9 mouse cellular contexts compared by ENCODE assay signal in the genomic region with DNA sequence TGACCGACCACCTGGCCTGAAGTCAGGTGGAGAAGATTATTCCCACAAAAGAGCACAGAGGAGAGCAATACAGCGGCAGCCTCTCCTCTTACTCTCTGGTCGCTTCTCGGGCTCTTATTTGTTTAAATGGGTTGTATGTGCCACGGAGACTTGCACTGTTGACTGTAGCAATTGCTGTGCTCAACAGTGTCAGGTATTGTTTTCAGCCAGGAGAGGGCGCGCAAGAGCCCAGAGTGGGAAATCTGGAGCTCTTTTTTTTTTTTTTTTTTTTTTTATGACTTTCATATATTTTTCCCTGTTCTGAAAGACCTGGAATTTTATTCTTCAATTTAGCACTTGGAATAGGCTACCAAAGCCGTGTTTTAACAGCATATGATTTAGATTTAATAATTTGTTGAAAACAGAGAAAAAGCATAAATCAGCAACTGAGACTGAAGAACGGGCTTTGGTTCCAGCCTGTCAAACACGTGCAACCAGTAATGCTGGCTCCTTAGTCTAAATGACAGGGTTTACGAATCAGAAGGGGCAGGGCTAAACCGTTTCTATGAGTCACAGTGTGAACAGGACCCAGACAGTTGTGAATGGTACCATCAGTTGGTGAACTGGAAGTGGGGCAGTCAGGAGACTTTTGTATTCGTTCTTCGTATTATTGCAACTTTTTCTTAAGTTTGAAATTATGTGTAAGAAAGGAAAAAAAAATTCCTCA. TPM values are rescaled to one million over a fixed set of nuclear protein-coding genes. Genes with fewer than 3 reads are reported as not detected.
DNase-seq lines count a peak whose midpoint lies in the region; ATAC-seq and TF ChIP-seq lines count a peak whose summit lies in the region.
"Had no signal": no experiment of that assay in that cellular context is flagged by ENCODE, and none has a peak within 500 bp of the region (broad histone marks: within the 10 kb centered on the region; RNA-seq: fewer than 3 reads in every experiment).

No protein-coding gene starts in this region.

- H3K27me3 ChIP-seq in kidney, adult 2 months (replicated peaks; ENCODE audit: control insufficient read depth, insufficient read depth, low read length) = no peaks in the 10 kb centered on the region
- H3K27me3 ChIP-seq in kidney, embryonic 14.5 days (ENCODE audit: control insufficient read depth, insufficient read depth, low read length) = no peaks in the 10 kb centered on the region
- H3K27me3 ChIP-seq in ES-Bruce4 (ENCODE audit: control insufficient read depth, insufficient read depth, low read length, poor library complexity, severe bottlenecking) = no peaks in the 10 kb centered on the region
- H3K27me3 ChIP-seq: liver, embryonic 13.5 days had no signal

- peak; percentile 56 for TF ChIP-seq CTCF in kidney, adult 2 months (conservative IDR thresholded peaks at IDR 0.05; ENCODE audit: insufficient read depth, insufficient read length, low read depth, low read length)
- peak; percentile 34 for TF ChIP-seq CTCF in ES-Bruce4 (IDR thresholded peaks at IDR 0.05; ENCODE audit: low read depth, low read length)

- H3K4me2 ChIP-seq in kidney, embryonic 14.5 days (replicated peaks; ENCODE audit: low read depth, low read length) = no peak overlapping the region
- H3K4me2 ChIP-seq: liver, embryonic 13.5 days had no signal

- H3K9ac ChIP-seq in kidney, embryonic 14.5 days (ENCODE audit: low read depth, low read length) = no peak overlapping the region
- no peak overlapping the region for H3K9ac ChIP-seq in ES-Bruce4 (ENCODE audit: low read depth, poor library complexity, severe bottlenecking)
- H3K9ac ChIP-seq: liver, embryonic 13.5 days had no signal

- no peak overlapping the region for H3K4me3 ChIP-seq in kidney, adult 2 months (ENCODE audit: insufficient read depth, low read depth, low read length)
- no peak overlapping the region for H3K4me3 ChIP-seq in kidney, embryonic 14.5 days (ENCODE audit: low read length)
- H3K4me3 ChIP-seq in ES-Bruce4 (ENCODE audit: low read depth, low read length) = no peak overlapping the region
- H3K4me3 ChIP-seq: liver, embryonic 13.5 days had no signal

- 45% methylated on average over 14 of the region's 14 CpGs for WGBS in kidney, adult 2 months
- 42% methylated on average over 14 of the region's 14 CpGs for WGBS in kidney, embryonic 14.5 days

- ATAC-seq in kidney, embryonic 14.5 days (ENCODE audit: low FRiP score, low TSS enrichment) = no peak
- peak; percentile 59; the same call in 1 of the 2 replicates for ATAC-seq in megakaryocyte-erythroid progenitor cell, adult 5-6 weeks (replicated peaks; ENCODE audit: low FRiP score, low TSS enrichment, poor library complexity, severe bottlenecking)

- H3K4me1 ChIP-seq in kidney, adult 2 months (ENCODE audit: control insufficient read depth, insufficient read depth, low read length) = no peaks in the 10 kb centered on the region
- no peaks in the 10 kb centered on the region for H3K4me1 ChIP-seq in kidney, embryonic 14.5 days (ENCODE audit: control insufficient read depth, insufficient read depth, low read length)
- H3K4me1 ChIP-seq in ES-Bruce4 (ENCODE audit: control insufficient read depth, insufficient read depth, low read length) = no peaks in the 10 kb centered on the region
- H3K4me1 ChIP-seq: liver, embryonic 13.5 days had no signal

- TF ChIP-seq EP300 in ES-Bruce4 (IDR thresholded peaks at IDR 0.05; ENCODE audit: insufficient read depth, low read depth, low read length) = no peak

- peak; percentile 58 for DNase-seq in kidney, adult 2 months
- DNase-seq in adrenal gland, adult (ENCODE audit: inconsistent age in 2 of 2, low spot score in 1 of 2) = peak; percentile 50 to 86
- peak; percentile 52 for DNase-seq in embryo, embryonic 11.5 days (ENCODE audit: low read depth, low spot score)
- DNase-seq in kidney, postnatal 14 days = peak; percentile 76
- DNase-seq in yolk sac, embryonic 10.5 days (ENCODE audit: low spot score) = peak; percentile 17
- DNase-seq: liver, embryonic 13.5 days had no signal

- TF ChIP-seq POLR2A in kidney, adult 2 months (IDR thresholded peaks at IDR 0.05; ENCODE audit: low read depth, low read length) = no peak
- TF ChIP-seq POLR2A in ES-Bruce4 (IDR thresholded peaks at IDR 0.05; ENCODE audit: insufficient read depth, low read length) = no peak

- no peak overlapping the region for H3K27ac ChIP-seq in kidney, adult 2 months (ENCODE audit: insufficient read depth, low read depth, low read length)
- no peak overlapping the region for H3K27ac ChIP-seq in kidney, embryonic 14.5 days (ENCODE audit: low read depth, low read length)
- no peak overlapping the region for H3K27ac ChIP-seq in ES-Bruce4 (ENCODE audit: insufficient read depth, low read length)
- H3K27ac ChIP-seq: liver, embryonic 13.5 days had no signal

- no peaks in the 10 kb centered on the region for H3K36me3 ChIP-seq in kidney, adult 2 months (ENCODE audit: control insufficient read depth, insufficient read depth, low read length)
- H3K36me3 ChIP-seq in kidney, embryonic 14.5 days (ENCODE audit: control insufficient read depth, insufficient read depth, low read length) = no peaks in the 10 kb centered on the region
- H3K36me3 ChIP-seq in ES-Bruce4 (ENCODE audit: control insufficient read depth, insufficient read depth, low read length, poor library complexity, severe bottlenecking) = no peaks in the 10 kb centered on the region
- H3K36me3 ChIP-seq: liver, embryonic 13.5 days had no signal

- no peaks in the 10 kb centered on the region for H3K9me3 ChIP-seq in kidney, embryonic 14.5 days (ENCODE audit: control insufficient read depth, low read length)
- H3K9me3 ChIP-seq in ES-Bruce4 (replicated peaks; ENCODE audit: control insufficient read depth, insufficient read depth, low read length, poor library complexity, severe bottlenecking) = no peaks in the 10 kb centered on the region
- H3K9me3 ChIP-seq: liver, embryonic 13.5 days had no signal

RNA-seq across cellular contexts. Expression of gene Shisa2, which starts 12.0 kb away (rescaled TPM):
- polyA plus RNA-seq in kidney, adult 2 months (2012; rRNA removed) = 3.2 and 3.5 TPM in 2 replicates
- 19.0 and 24.6 TPM in 2 replicates for polyA plus RNA-seq in kidney, embryonic 14.5 days (2014; fragmentation: Nextera tagmentation; extraction: Ambion mirVana)
- polyA plus RNA-seq in ES-Bruce4 (2011; ENCODE audit: insufficient read depth, insufficient read length, low read depth, missing spikeins) = 2.3 and 2.5 TPM in 2 replicates
- not detected in 2 replicates for total RNA-seq in megakaryocyte-erythroid progenitor cell, adult 5-6 weeks (2014; fragmentation: Nextera tagmentation)
- 0.34 TPM in 1 of 2 replicates, not detected in the other for total RNA-seq in megakaryocyte-erythroid progenitor cell, adult 5-6 weeks (2017)

RNA-seq across cellular contexts. Expression of gene Cdadc1, which starts 15.3 kb away (rescaled TPM):
- 6.1 and 10.8 TPM in 2 replicates for polyA plus RNA-seq in kidney, adult 2 months (2012; rRNA removed)
- polyA plus RNA-seq in kidney, embryonic 14.5 days (2014; fragmentation: Nextera tagmentation; extraction: Ambion mirVana) = 25.7 and 35.5 TPM in 2 replicates
- 14.2 and 17.8 TPM in 2 replicates for polyA plus RNA-seq in ES-Bruce4 (2011; ENCODE audit: insufficient read depth, insufficient read length, low read depth, missing spikeins)
- 20.9 and 23.2 TPM in 2 replicates for total RNA-seq in megakaryocyte-erythroid progenitor cell, adult 5-6 weeks (2014; fragmentation: Nextera tagmentation)
- 18.9 and 24.9 TPM in 2 replicates for total RNA-seq in megakaryocyte-erythroid progenitor cell, adult 5-6 weeks (2017)

Comparison
In these comparisons a context has a peak if more than half of its experiments do, and no peak if none do; other contexts are left out.
1. DNase-seq: peak in every context shown above with its lines; median percentile 76 in kidney, postnatal 14 days; 68 in adrenal gland, adult; 58 in kidney, adult 2 months; 52 in embryo, embryonic 11.5 days; 17 in yolk sac, embryonic 10.5 days.